Mouse (Mus musculus) limb, embryonic 14.5 days (tissue): ENCODE measurements around the gene Gm20219. TPM values are rescaled to one million over a fixed set of nuclear protein-coding genes. Genes with fewer than 3 reads are reported as not detected.

Experiments used
- ATAC-seq: fragments of 200-750 bp; cut with Nextera tagmentation; 2 replicates; pipeline ENCODE4 v1.8.0; 2017; ENCODE audit warnings: low read depth, moderate number of reproducible peaks, moderate TSS enrichment; ENCODE audit not compliant: low FRiP score
- DNase-seq: peaks from one replicate; pipeline ENCODE4 v3.0.0-alpha.2; 2015; ENCODE audit warnings: low spot score
- H3K27ac ChIP-seq: fragments of 300-500 bp; sonication (generic); replicated peaks from 2 replicates; pipeline ENCODE4 v1.5.1; 2014; ENCODE audit warnings: low read depth, mild to moderate bottlenecking, low read length, moderate library complexity, mixed read lengths
- H3K27me3 ChIP-seq: fragments of 300-500 bp; sonication (generic); 2 replicates; pipeline ENCODE4 v1.6.1; 2014; ENCODE audit warnings: low read length, mixed read lengths; ENCODE audit not compliant: control insufficient read depth, insufficient read depth
- H3K36me3 ChIP-seq: fragments of 300-500 bp; sonication (generic); 2 replicates; pipeline ENCODE4 v1.6.1; 2014; ENCODE audit warnings: mild to moderate bottlenecking, low read length, moderate library complexity, mixed read lengths; ENCODE audit not compliant: control insufficient read depth, insufficient read depth
- H3K4me1 ChIP-seq: fragments of 300-500 bp; sonication (generic); 2 replicates; pipeline ENCODE4 v1.6.1; 2014; ENCODE audit warnings: antibody characterized with exemption, low read length, mixed read lengths; ENCODE audit not compliant: control insufficient read depth, insufficient read depth
- H3K4me2 ChIP-seq: fragments of 300-500 bp; sonication (generic); replicated peaks from 2 replicates; pipeline ENCODE4 v1.6.1; 2014; ENCODE audit warnings: low read depth, mild to moderate bottlenecking, low read length, moderate library complexity; ENCODE audit not compliant: severe bottlenecking
- H3K4me3 ChIP-seq: fragments of 300-500 bp; sonication (generic); replicated peaks from 2 replicates; pipeline ENCODE4 v1.5.1; 2014; ENCODE audit warnings: low read length
- H3K9ac ChIP-seq: fragments of 300-500 bp; sonication (generic); 2 replicates; pipeline ENCODE4 v1.6.1; 2014; ENCODE audit warnings: mild to moderate bottlenecking, low read depth, low read length, moderate library complexity; ENCODE audit not compliant: severe bottlenecking
- H3K9me3 ChIP-seq: fragments of 300-500 bp; sonication (generic); 2 replicates; pipeline ENCODE4 v1.6.1; 2016; ENCODE audit warnings: low read length; ENCODE audit not compliant: control insufficient read depth
- POLR2A ChIP-seq: fragments of 200-500 bp; IDR thresholded peaks from 2 replicates; pipeline ENCODE4 v1.8.0; 2012; ENCODE audit warnings: inconsistent platforms, mild to moderate bottlenecking, moderate library complexity, borderline replicate concordance; ENCODE audit not compliant: insufficient read depth, insufficient read length; ENCODE audit errors: extremely low read depth
- WGBS: fragments of 180-500 bp; shearing (Covaris S2); extraction: QIAGEN DNeasy Blood & Tissue Kit; methylation state at CpG from one replicate; pipeline ENCODE4 v1.1.7; 2014; 5-methylcytosine and 5-hydroxymethylcytosine counted together
- polyA plus RNA-seq, 2 experiments: library from polyadenylated mRNA; depleted of rRNA in 1 of 2; stranded (reverse) in 1 of 2; unstranded in 1 of 2; fragments of >200 nt; fragmentation: Nextera tagmentation in 1 of 2; extraction: Ambion mirVana in 1 of 2; gene quantifications; 2 replicates each; pipeline versions ENCODE4 v1.2.1 to v1.2.3; 2012 to 2014

The Gm20219 gene
- polyA plus RNA-seq, 2 experiments, result 7.7 to 9.1 TPM

DNA sequence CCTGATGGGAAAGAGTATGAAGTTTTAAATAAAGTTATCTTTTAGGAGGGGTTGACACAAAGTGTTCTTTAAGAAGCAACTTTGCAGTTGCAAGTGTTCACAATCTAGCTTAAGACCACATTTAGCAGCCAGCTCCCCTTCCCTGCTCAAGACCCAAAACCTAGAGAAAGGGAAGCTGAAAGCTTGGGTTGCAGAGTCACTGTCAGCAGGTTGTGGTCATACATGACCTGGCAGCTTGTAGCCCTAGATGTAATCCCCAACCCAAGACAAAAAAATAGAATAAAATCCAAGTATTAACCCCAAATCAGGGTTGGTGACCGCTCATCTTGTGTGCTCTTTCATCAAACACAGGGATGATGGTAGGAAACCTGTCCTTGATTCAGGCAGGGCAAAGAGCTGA, 28.9 kb upstream of the Gm20219 start:
- 81% methylated on average over 1 of the region's 1 CpGs for WGBS
- Histone ChIP-seq H3K27ac (0 out of 2 replicates have a peak overlapping the region, but pooled peaks have one; percentile 13), H3K9ac (peak overlapping the region; percentile 85), H3K27me3 (no peaks in the 10 kb centered on the region), H3K4me3 (peak overlapping the region; percentile 86), H3K9me3 (no peaks in the 10 kb centered on the region), H3K4me1 (peaks cover 27% of the 10 kb centered on the region), H3K36me3 (peaks cover 68% of the 10 kb centered on the region), H3K4me2 (peak overlapping the region; percentile 89)
- TF ChIP-seq POLR2A, result no peak
- DNase-seq (no peak), ATAC-seq (no peak)

DNA sequence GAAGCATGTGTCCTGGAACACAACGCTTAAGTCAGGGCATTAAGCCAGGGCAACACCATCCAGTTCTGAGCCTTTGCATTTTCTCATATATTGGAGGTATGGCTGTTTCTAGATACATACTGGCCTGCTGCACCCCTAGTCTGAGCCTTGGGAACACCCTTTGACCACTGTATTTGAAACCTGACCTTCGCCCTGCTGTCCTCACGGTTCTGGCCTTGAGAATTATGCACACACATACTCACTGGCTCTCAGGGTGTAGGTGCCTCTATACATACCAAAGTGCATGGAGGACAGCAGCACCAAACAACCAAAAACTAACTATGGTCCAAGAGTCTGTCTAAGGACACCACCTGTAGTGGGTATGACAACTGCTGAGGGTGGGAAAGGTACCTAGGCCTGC, 18.8 kb upstream of the Gm20219 start:
- no peak for DNase-seq
- 96% methylated on average over 3 of the region's 3 CpGs for WGBS

DNA sequence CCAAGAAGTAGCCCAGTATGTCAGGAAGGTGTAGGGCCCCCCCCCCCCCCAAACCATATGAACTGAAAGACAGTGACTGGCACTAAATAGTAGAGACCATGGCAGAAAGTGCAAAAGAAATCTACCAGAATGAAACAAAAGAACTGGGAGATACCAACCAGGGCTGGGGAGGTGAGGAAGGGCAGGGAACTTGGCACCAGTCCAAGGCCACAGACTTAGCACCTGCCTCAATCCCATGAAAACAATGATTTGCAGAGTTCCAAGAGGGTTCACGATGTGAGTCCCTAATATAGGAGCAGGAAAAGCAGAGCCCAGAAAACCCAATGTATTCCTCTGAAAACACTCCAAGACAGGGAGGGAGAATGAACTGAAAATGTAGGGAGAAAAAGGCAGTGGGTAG, 18.0 kb upstream of the Gm20219 start:
- Histone ChIP-seq H3K4me1 (no peaks in the 10 kb centered on the region), H3K27me3 (no peaks in the 10 kb centered on the region), H3K4me2 (no peak overlapping the region), H3K27ac (no peak overlapping the region), H3K36me3 (peaks cover 92% of the 10 kb centered on the region), H3K9me3 (no peaks in the 10 kb centered on the region), H3K4me3 (no peak overlapping the region), H3K9ac (no peak overlapping the region)
- ATAC-seq, result no peak
- TF ChIP-seq POLR2A, result no peak
- DNase-seq, result no peak
- WGBS, result 71% methylated on average over 1 of the region's 1 CpGs

More for the DNA sequence above, 18.8 kb upstream of the Gm20219 start:
- H3K4me3 ChIP-seq, result no peak overlapping the region
- no peak overlapping the region for H3K4me2 ChIP-seq
- ATAC-seq, result no peak
- no peaks in the 10 kb centered on the region for H3K4me1 ChIP-seq
- no peak overlapping the region for H3K9ac ChIP-seq
- no peaks in the 10 kb centered on the region for H3K27me3 ChIP-seq
- peaks cover 92% of the 10 kb centered on the region for H3K36me3 ChIP-seq
- H3K9me3 ChIP-seq, result no peaks in the 10 kb centered on the region
- no peak overlapping the region for H3K27ac ChIP-seq
- no peak for TF ChIP-seq POLR2A

DNA sequence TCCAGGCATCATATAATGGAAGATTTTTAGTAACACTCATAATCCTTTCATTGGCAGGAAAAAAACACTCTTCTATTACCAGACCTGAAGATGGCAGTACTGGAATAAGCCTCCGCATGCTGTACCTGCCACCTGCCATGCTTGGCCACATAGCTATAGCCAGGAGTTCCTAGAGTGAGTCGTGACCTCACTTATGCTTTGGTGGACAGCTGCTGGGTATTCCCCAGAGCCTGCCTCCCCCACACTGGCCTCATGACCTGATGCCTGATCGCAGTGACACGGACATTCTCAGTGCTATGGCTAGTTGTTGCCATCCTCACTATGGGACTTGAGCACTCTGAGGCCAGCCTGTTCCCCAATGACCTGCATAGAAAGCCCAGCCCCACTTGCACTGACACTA, 16.1 kb upstream of the Gm20219 start:
- ATAC-seq, result no peak
- Histone ChIP-seq H3K4me3 (no peak overlapping the region), H3K9ac (no peak overlapping the region), H3K36me3 (peaks cover 98% of the 10 kb centered on the region), H3K4me2 (no peak overlapping the region), H3K27ac (no peak overlapping the region), H3K9me3 (no peaks in the 10 kb centered on the region), H3K27me3 (no peaks in the 10 kb centered on the region), H3K4me1 (no peaks in the 10 kb centered on the region)
- TF ChIP-seq POLR2A, result no peak
- 90% methylated on average over 4 of the region's 4 CpGs for WGBS
- no peak for DNase-seq

DNA sequence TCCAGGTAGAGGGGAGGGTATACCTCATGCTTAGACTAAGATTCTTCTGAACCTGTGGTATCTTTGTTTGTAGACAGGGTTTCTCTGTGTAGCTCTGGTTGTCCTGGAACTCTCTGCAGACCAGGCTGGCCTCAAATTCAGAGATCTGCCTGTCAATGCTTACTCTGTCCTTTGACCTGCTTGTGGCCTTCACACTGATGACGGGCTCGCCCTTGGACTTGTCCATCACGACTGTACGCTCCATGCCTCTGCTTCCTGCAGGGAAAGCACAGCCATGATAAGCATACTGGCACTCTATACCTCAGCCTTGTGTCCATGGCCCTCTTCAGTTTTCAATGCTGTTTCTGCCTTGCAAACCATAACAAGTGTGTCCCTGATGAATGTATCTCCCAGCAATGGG, 13.2 kb upstream of the Gm20219 start:
- 97% methylated on average over 4 of the region's 4 CpGs for WGBS
- H3K36me3 ChIP-seq, result peaks cover 100% of the 10 kb centered on the region
- no peaks in the 10 kb centered on the region for H3K9me3 ChIP-seq
- no peak for DNase-seq
- no peak overlapping the region for H3K4me2 ChIP-seq
- H3K27me3 ChIP-seq, result no peaks in the 10 kb centered on the region
- no peak overlapping the region for H3K9ac ChIP-seq
- H3K4me1 ChIP-seq, result no peaks in the 10 kb centered on the region
- H3K4me3 ChIP-seq, result no peak overlapping the region
- TF ChIP-seq POLR2A, result no peak
- no peak for ATAC-seq
- H3K27ac ChIP-seq, result no peak overlapping the region

DNA sequence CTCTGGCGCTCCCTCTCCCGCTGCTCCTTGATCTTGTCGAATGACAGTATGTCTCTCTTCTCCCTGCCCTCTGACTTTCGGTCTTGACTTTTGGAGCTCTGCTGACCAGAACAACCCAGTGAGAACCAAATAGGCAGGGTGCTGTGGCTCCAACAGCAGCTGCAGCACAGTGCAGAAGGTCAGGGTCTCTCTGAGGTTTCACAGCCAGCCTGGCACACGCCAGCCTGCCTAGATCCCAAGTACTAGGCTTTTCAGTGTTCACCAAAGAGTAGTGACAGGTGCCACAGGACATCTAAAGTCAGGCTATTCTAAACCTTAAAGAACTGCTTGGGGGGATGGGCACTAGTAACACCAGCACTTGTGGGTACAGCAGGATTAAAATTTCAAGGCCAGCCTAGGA, 12.7 kb upstream of the Gm20219 start:
- Histone ChIP-seq H3K36me3 (peaks cover 100% of the 10 kb centered on the region), H3K27me3 (no peaks in the 10 kb centered on the region), H3K9ac (no peak overlapping the region), H3K9me3 (no peaks in the 10 kb centered on the region), H3K27ac (no peak overlapping the region), H3K4me1 (no peaks in the 10 kb centered on the region), H3K4me2 (no peak overlapping the region), H3K4me3 (no peak overlapping the region)
- DNase-seq (no peak), ATAC-seq (no peak)
- WGBS, result 89% methylated on average over 5 of the region's 5 CpGs
- TF ChIP-seq POLR2A, result no peak
